8 mouse cellular contexts compared by ENCODE assay signal in the genomic region with DNA sequence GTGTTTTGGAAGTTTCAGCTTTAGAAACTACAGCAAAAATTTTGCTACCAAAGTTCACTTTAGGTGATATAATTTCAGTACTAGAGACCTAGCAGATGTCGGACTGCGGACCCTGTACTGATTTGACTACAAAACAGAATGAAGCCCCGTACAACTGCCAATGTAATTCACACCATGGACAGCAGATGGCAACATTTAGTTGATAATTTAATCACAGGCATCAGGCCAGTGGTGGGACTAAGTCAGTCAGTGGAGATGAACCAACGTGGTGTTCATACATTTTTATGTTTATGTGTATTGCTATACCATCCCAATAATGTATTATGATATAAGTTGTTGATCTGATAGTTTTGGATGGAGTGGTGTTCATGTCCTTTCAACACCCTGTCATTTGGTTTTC. TPM values are rescaled to one million over a fixed set of nuclear protein-coding genes. Genes with fewer than 3 reads are reported as not detected.
A peak's percentile ranks its signal among the peaks of the same experiment; 100 is the strongest.
DNase-seq lines count a peak whose midpoint lies in the region; ATAC-seq lines count a peak whose summit lies in the region.

No protein-coding gene starts in this region.

- H3K9me3 ChIP-seq in liver, embryonic 11.5 days (ENCODE audit: control insufficient read depth, low read length) = no peaks in the 10 kb centered on the region
- H3K9me3 ChIP-seq in forebrain, embryonic 14.5 days (replicated peaks; ENCODE audit: control insufficient read depth, low read length) = no peaks in the 10 kb centered on the region
- no peaks in the 10 kb centered on the region for H3K9me3 ChIP-seq in intestine, embryonic 16.5 days (ENCODE audit: control insufficient read depth, low read length)
- no peaks in the 10 kb centered on the region for H3K9me3 ChIP-seq in limb, embryonic 12.5 days

- H3K27me3 ChIP-seq in liver, embryonic 11.5 days (replicated peaks; ENCODE audit: control insufficient read depth, insufficient read depth, low read length) = no peaks in the 10 kb centered on the region
- no peaks in the 10 kb centered on the region for H3K27me3 ChIP-seq in forebrain, embryonic 14.5 days (replicated peaks; ENCODE audit: control insufficient read depth, insufficient read depth, low read length)
- no peaks in the 10 kb centered on the region for H3K27me3 ChIP-seq in intestine, embryonic 16.5 days (replicated peaks; ENCODE audit: control insufficient read depth, insufficient read depth, low read length)
- no peaks in the 10 kb centered on the region for H3K27me3 ChIP-seq in limb, embryonic 12.5 days

- no peak overlapping the region for H3K4me2 ChIP-seq in liver, embryonic 11.5 days
- H3K4me2 ChIP-seq in forebrain, embryonic 14.5 days (ENCODE audit: low read length) = no peak overlapping the region
- H3K4me2 ChIP-seq in intestine, embryonic 16.5 days (ENCODE audit: low read depth, low read length) = no peak overlapping the region
- H3K4me2 ChIP-seq in limb, embryonic 12.5 days = no peak overlapping the region

- no peaks in the 10 kb centered on the region for H3K4me1 ChIP-seq in liver, embryonic 11.5 days (replicated peaks; ENCODE audit: control insufficient read depth, insufficient read depth, low read length)
- H3K4me1 ChIP-seq in forebrain, embryonic 14.5 days (ENCODE audit: control insufficient read depth, insufficient read depth, low read length) = peaks cover 7% of the 10 kb centered on the region; the same call in 1 of the 2 replicates
- H3K4me1 ChIP-seq in intestine, embryonic 16.5 days (ENCODE audit: control insufficient read depth, insufficient read depth, low read length) = peaks cover 3% of the 10 kb centered on the region; the same call in 1 of the 2 replicates
- H3K4me1 ChIP-seq in limb, embryonic 12.5 days (replicated peaks) = peaks cover 15% of the 10 kb centered on the region

- H3K27ac ChIP-seq in liver, embryonic 11.5 days (ENCODE audit: low read depth, low read length) = no peak overlapping the region
- no peak overlapping the region for H3K27ac ChIP-seq in forebrain, embryonic 14.5 days (ENCODE audit: low read depth, low read length)
- no peak overlapping the region for H3K27ac ChIP-seq in intestine, embryonic 16.5 days (ENCODE audit: low read length)
- no peak overlapping the region for H3K27ac ChIP-seq in limb, embryonic 12.5 days

- H3K4me3 ChIP-seq in liver, embryonic 11.5 days (ENCODE audit: low read depth, low read length) = no peak overlapping the region
- no peak overlapping the region for H3K4me3 ChIP-seq in forebrain, embryonic 14.5 days (ENCODE audit: low read depth, low read length)
- H3K4me3 ChIP-seq in intestine, embryonic 16.5 days (ENCODE audit: low read length) = no peak overlapping the region
- no peak overlapping the region for H3K4me3 ChIP-seq in limb, embryonic 12.5 days (replicated peaks)

- DNase-seq in liver = peak; percentile 36
- DNase-seq in liver, embryonic 11.5 days (ENCODE audit: low spot score) = no peak
- DNase-seq in forebrain, embryonic 14.5 days (ENCODE audit: low spot score) = peak; percentile 88
- DNase-seq in natural killer cell, adult 2 months (ENCODE audit: low spot score in 2 of 2) = peak; percentile 44 to 63

- no peak; the same call in 1 of the 2 replicates for ATAC-seq in liver, embryonic 11.5 days (replicated peaks; ENCODE audit: low FRiP score)
- ATAC-seq in activated CD4-positive, CD25-positive, alpha-beta regulatory T cell, adult 4 months = peak; percentile 61
- ATAC-seq in forebrain, embryonic 14.5 days = peak; percentile 43
- 0 out of 2 replicates have a peak, but pooled peaks have one; percentile 27 for ATAC-seq in intestine, embryonic 16.5 days
- ATAC-seq in limb, embryonic 12.5 days (ENCODE audit: insufficient number of reproducible peaks, insufficient read depth, low FRiP score, low TSS enrichment, low read depth) = 0 out of 2 replicates have a peak, but pooled peaks have one; percentile 13
- ATAC-seq in erythroblast, adult 5-6 weeks (replicated peaks; ENCODE audit: low FRiP score, poor library complexity, severe bottlenecking) = no peak

- no peaks in the 10 kb centered on the region; the same call in 1 of the 2 replicates for H3K36me3 ChIP-seq in liver, embryonic 11.5 days (ENCODE audit: control insufficient read depth, insufficient read depth, low read length)
- no peaks in the 10 kb centered on the region for H3K36me3 ChIP-seq in forebrain, embryonic 14.5 days (ENCODE audit: control insufficient read depth, insufficient read depth, low read length)
- H3K36me3 ChIP-seq in intestine, embryonic 16.5 days (ENCODE audit: control insufficient read depth, insufficient read depth, low read length) = no peaks in the 10 kb centered on the region; the same call in 1 of the 2 replicates
- 0 out of 2 replicates have a peak, but pooled peaks cover 7% of the 10 kb centered on the region for H3K36me3 ChIP-seq in limb, embryonic 12.5 days

- H3K9ac ChIP-seq in liver, embryonic 11.5 days (ENCODE audit: low read depth, low read length) = no peak overlapping the region
- H3K9ac ChIP-seq in forebrain, embryonic 14.5 days (ENCODE audit: low read length) = no peak overlapping the region
- H3K9ac ChIP-seq in intestine, embryonic 16.5 days (ENCODE audit: low read depth, low read length) = no peak overlapping the region
- no peak overlapping the region for H3K9ac ChIP-seq in limb, embryonic 12.5 days (replicated peaks)

- WGBS in liver, embryonic 11.5 days = 38% methylated on average over 4 of the region's 4 CpGs
- WGBS in forebrain, embryonic 14.5 days = 15% methylated on average over 4 of the region's 4 CpGs
- WGBS in intestine, embryonic 16.5 days = 22% methylated on average over 4 of the region's 4 CpGs
- 19% methylated on average over 4 of the region's 4 CpGs for WGBS in limb, embryonic 12.5 days

RNA-seq across cellular contexts. Expression of gene Mpzl1, which starts 26.4 kb away (rescaled TPM):
- polyA plus RNA-seq in liver, embryonic 11.5 days (2014; fragmentation: Nextera tagmentation; extraction: Ambion mirVana) = 85.7 and 89.5 TPM in 2 replicates
- polyA plus RNA-seq in activated CD4-positive, CD25-positive, alpha-beta regulatory T cell, adult 4 months (2017; shearing (Covaris generic)) = 1 to 10 TPM in 1 of 2 experiments, not detected in 1; 1.4 TPM
- 159 and 160 TPM in 2 replicates for polyA plus RNA-seq in forebrain, embryonic 14.5 days (2014; fragmentation: Nextera tagmentation; extraction: Ambion mirVana)
- 103 and 110 TPM in 2 replicates for polyA plus RNA-seq in intestine, embryonic 16.5 days (2015; fragmentation: Nextera tagmentation; extraction: Ambion mirVana)
- polyA plus RNA-seq in limb, embryonic 12.5 days (2016; fragmentation: Nextera tagmentation; extraction: Ambion mirVana) = 172 and 173 TPM in 2 replicates
- total RNA-seq in erythroblast, adult 5-6 weeks (2015; ENCODE audit: low replicate concordance) = 0.19 and 7.5 TPM in 2 replicates
- 0.51 and 2.0 TPM in 2 replicates for total RNA-seq in erythroblast, adult 5-6 weeks (2017; ENCODE audit: low replicate concordance)

RNA-seq across cellular contexts. Expression of gene Rcsd1, which starts 48.8 kb away (rescaled TPM):
- 13.3 and 17.8 TPM in 2 replicates for polyA plus RNA-seq in liver, embryonic 11.5 days (2014; fragmentation: Nextera tagmentation; extraction: Ambion mirVana)
- polyA plus RNA-seq in activated CD4-positive, CD25-positive, alpha-beta regulatory T cell, adult 4 months (2017; shearing (Covaris generic)) = 100 to 1,000 TPM; 110 to 112 TPM
- 3.3 and 4.4 TPM in 2 replicates for polyA plus RNA-seq in forebrain, embryonic 14.5 days (2014; fragmentation: Nextera tagmentation; extraction: Ambion mirVana)
- 28.7 and 32.4 TPM in 2 replicates for polyA plus RNA-seq in intestine, embryonic 16.5 days (2015; fragmentation: Nextera tagmentation; extraction: Ambion mirVana)
- polyA plus RNA-seq in limb, embryonic 12.5 days (2016; fragmentation: Nextera tagmentation; extraction: Ambion mirVana) = 10.8 and 13.4 TPM in 2 replicates
- total RNA-seq in erythroblast, adult 5-6 weeks (2015; ENCODE audit: low replicate concordance) = 20.0 and 25.5 TPM in 2 replicates
- 27.2 and 29.6 TPM in 2 replicates for total RNA-seq in erythroblast, adult 5-6 weeks (2017; ENCODE audit: low replicate concordance)

Comparison
In these comparisons a context has a peak if more than half of its experiments do, and no peak if none do; other contexts are left out.
1. ATAC-seq: peak in activated CD4-positive, CD25-positive, alpha-beta regulatory T cell, adult 4 months (single experiment), forebrain, embryonic 14.5 days (single experiment), intestine, embryonic 16.5 days (single experiment) and limb, embryonic 12.5 days (single experiment); none in liver, embryonic 11.5 days (single experiment) and erythroblast, adult 5-6 weeks (single experiment).
2. RNA of gene Mpzl1, which starts 26.4 kb away (polyA plus RNA-seq): 172 to 173 TPM in limb, embryonic 12.5 days, 159 to 160 TPM in forebrain, embryonic 14.5 days, 103 to 110 TPM in intestine, embryonic 16.5 days and 85.7 to 89.5 TPM in liver, embryonic 11.5 days; 1.4 TPM in activated CD4-positive, CD25-positive, alpha-beta regulatory T cell, adult 4 months; every median in the first group is over 10 times any median in the second.